Mouse (Mus musculus): ENCODE results near the gene Slc22a4. TPM values are rescaled to one million over a fixed set of nuclear protein-coding genes. Genes with fewer than 3 reads are reported as not detected.

Slc22a4 gene
- 7.2 and 14.6 TPM in 2 replicates for total RNA-seq (2014; rRNA removed)
- 7.2 and 8.8 TPM in 2 replicates for polyA plus RNA-seq (2015; fragmentation: Nextera tagmentation; extraction: Ambion mirVana)

GRCm38 (mm10) chr11:54028044-54028951 is at the start of gene Slc22a4:
Gene Slc22a4 (minus strand): TSS chr11:54028090.
- ATAC-seq (peak; percentile 83), DNase-seq (ENCODE audit: low spot score) (peak; percentile 75)
- TF ChIP-seq CTCF (IDR thresholded peaks at IDR 0.05; ENCODE audit: low read depth), result peak; percentile 32; the same call in 1 of the 2 replicates
- Histone ChIP-seq H3K27me3 (ENCODE audit: insufficient read depth, low read length) (no peaks in the 10 kb centered on the region), H3K9me3 (ENCODE audit: low read length) (no peaks in the 10 kb centered on the region), H3K4me2 (ENCODE audit: low read depth, low read length) (peak within 1 kb of the TSS; percentile 89), H3K4me1 (ENCODE audit: insufficient read depth, low read length) (peaks cover 20% of the 10 kb centered on the region), H3K36me3 (ENCODE audit: insufficient read depth, low read length) (no peaks in the 10 kb centered on the region), H3K4me3 (ENCODE audit: low read length) (peak within 1 kb of the TSS; percentile 51), H3K9ac (replicated peaks; ENCODE audit: low read length) (peak within 1 kb of the TSS; percentile 61), H3K27ac (peak within 1 kb of the TSS; percentile 51; the same call in 1 of the 2 replicates)
- 3% methylated on average over 61 of the region's 61 CpGs for WGBS

DNA sequence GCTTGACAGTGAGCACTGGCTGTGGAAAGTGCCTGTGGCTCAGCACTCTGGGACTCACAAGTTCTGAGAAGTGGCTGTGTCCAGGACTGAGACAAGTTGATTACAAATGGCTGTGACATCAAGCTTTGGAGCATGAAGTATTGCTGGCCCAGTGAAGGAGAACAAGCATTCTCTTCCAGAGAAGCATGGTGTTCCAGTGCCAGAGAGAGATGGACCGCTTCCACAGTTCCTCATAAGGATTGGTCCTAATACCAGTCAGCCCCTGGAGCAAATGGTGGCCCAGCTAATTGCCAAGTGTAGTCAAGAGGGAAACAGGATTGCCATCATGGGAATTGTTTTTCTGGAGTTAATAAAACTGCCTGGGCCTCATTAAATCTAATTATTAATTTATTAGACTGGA is 48.2 kb upstream of the Slc22a4 start:
- Histone ChIP-seq H3K36me3 (ENCODE audit: insufficient read depth, low read length) (no peaks in the 10 kb centered on the region), H3K4me1 (ENCODE audit: insufficient read depth, low read length) (no peaks in the 10 kb centered on the region), H3K9ac (replicated peaks; ENCODE audit: low read length) (no peak overlapping the region), H3K9me3 (ENCODE audit: low read length) (no peaks in the 10 kb centered on the region), H3K27me3 (ENCODE audit: insufficient read depth, low read length) (no peaks in the 10 kb centered on the region), H3K4me2 (ENCODE audit: low read depth, low read length) (no peak overlapping the region), H3K27ac (no peak overlapping the region), H3K4me3 (ENCODE audit: low read length) (no peak overlapping the region)
- no peak for TF ChIP-seq CTCF (IDR thresholded peaks at IDR 0.05; ENCODE audit: low read depth)
- ATAC-seq (no peak), DNase-seq (ENCODE audit: low spot score) (peak; percentile 27)
- WGBS, result 66% methylated on average over 1 of the region's 1 CpGs

GRCm38 (mm10) chr11:54075353-54075752 is 47.5 kb upstream of the Slc22a4 start:
- DNase-seq (ENCODE audit: low spot score) (no peak), ATAC-seq (peak; percentile 27; the same call in 1 of the 2 replicates)
- H3K9me3 ChIP-seq (ENCODE audit: low read length), result no peaks in the 10 kb centered on the region
- H3K4me1 ChIP-seq (ENCODE audit: insufficient read depth, low read length), result no peaks in the 10 kb centered on the region
- no peaks in the 10 kb centered on the region for H3K27me3 ChIP-seq (ENCODE audit: insufficient read depth, low read length)
- no peak overlapping the region for H3K9ac ChIP-seq (replicated peaks; ENCODE audit: low read length)
- H3K27ac ChIP-seq, result no peak overlapping the region
- no peak overlapping the region for H3K4me3 ChIP-seq (ENCODE audit: low read length)
- no peaks in the 10 kb centered on the region for H3K36me3 ChIP-seq (ENCODE audit: insufficient read depth, low read length)
- TF ChIP-seq CTCF (IDR thresholded peaks at IDR 0.05; ENCODE audit: low read depth), result no peak
- no peak overlapping the region for H3K4me2 ChIP-seq (ENCODE audit: low read depth, low read length)
- WGBS, result 66% methylated on average over 6 of the region's 6 CpGs

DNA sequence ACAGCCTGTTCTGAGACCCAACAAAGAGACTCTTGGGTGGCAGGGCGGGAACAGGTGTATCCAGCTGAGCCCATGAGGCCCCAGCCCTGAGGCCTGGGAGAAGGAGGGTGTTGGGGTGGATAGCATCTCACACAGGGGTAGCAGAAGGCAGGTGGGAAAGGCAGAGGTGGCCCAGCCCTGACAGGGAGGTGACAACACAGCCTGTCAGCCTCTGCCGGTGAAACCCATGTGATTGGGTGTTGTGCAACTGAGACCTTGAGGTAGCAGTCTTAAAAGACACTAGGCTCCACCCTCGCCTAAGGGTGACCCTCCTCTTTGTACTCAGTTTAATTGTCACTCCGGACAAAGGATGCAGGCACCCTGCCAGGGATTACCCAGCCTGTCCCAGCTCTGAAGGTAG is 45.4 kb upstream of the Slc22a4 start:
- ATAC-seq (no peak), DNase-seq (ENCODE audit: low spot score) (no peak)
- whole genome bisulfite sequencing, result 44% methylated on average over 4 of the region's 4 CpGs

DNA sequence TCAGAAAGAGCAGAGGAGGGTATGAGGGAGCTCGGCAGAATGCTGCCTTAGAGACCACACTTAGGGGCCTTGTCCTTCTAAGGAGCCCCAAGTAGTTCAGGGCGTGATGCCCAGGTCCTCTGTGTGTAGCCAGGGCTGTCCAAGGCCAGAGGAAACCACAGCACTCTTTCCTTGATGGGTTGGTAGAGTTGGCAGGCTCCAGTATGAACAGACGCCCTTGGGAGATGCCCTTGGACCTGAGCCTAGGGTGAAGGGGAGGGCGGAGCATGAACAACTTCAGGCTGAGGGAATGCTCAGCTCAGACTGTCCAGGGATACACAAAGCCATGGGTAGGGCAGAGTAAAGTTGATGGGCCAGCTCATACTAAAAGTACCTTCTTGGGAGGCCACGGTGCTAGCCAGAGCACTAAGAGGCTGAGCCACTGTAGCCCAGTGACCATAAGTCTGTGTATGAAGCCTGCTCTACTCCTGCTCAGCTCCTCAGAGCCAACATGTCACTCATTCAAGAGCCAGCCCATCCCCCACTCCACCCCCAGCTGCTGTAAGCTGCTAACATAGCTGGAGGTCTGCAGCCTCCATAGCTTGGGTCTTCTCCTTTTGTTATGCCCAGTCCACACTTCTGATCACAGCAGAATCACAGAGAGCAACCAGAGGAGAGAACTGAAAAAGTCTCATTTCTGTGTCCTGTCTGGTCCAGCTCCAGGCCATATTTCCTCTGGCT is 44.0 kb upstream of the Slc22a4 start:
- Histone ChIP-seq H3K36me3 (ENCODE audit: insufficient read depth, low read length) (no peaks in the 10 kb centered on the region), H3K4me3 (ENCODE audit: low read length) (no peak overlapping the region), H3K27ac (no peak overlapping the region), H3K4me1 (ENCODE audit: insufficient read depth, low read length) (peaks cover 6% of the 10 kb centered on the region; the same call in 1 of the 2 replicates), H3K4me2 (ENCODE audit: low read depth, low read length) (no peak overlapping the region), H3K9me3 (ENCODE audit: low read length) (no peaks in the 10 kb centered on the region), H3K9ac (replicated peaks; ENCODE audit: low read length) (no peak overlapping the region), H3K27me3 (ENCODE audit: insufficient read depth, low read length) (no peaks in the 10 kb centered on the region)
- DNase-seq (ENCODE audit: low spot score) (no peak), ATAC-seq (no peak)
- WGBS, result 73% methylated on average over 5 of the region's 5 CpGs
- TF ChIP-seq CTCF (IDR thresholded peaks at IDR 0.05; ENCODE audit: low read depth), result no peak

More for the DNA sequence above, 45.4 kb upstream of the Slc22a4 start:
- Histone ChIP-seq H3K27ac (no peak overlapping the region), H3K4me3 (ENCODE audit: low read length) (no peak overlapping the region), H3K36me3 (ENCODE audit: insufficient read depth, low read length) (no peaks in the 10 kb centered on the region), H3K4me1 (ENCODE audit: insufficient read depth, low read length) (no peaks in the 10 kb centered on the region), H3K4me2 (ENCODE audit: low read depth, low read length) (no peak overlapping the region), H3K27me3 (ENCODE audit: insufficient read depth, low read length) (no peaks in the 10 kb centered on the region), H3K9ac (replicated peaks; ENCODE audit: low read length) (no peak overlapping the region), H3K9me3 (ENCODE audit: low read length) (no peaks in the 10 kb centered on the region)
- TF ChIP-seq CTCF (IDR thresholded peaks at IDR 0.05; ENCODE audit: low read depth), result no peak

DNA sequence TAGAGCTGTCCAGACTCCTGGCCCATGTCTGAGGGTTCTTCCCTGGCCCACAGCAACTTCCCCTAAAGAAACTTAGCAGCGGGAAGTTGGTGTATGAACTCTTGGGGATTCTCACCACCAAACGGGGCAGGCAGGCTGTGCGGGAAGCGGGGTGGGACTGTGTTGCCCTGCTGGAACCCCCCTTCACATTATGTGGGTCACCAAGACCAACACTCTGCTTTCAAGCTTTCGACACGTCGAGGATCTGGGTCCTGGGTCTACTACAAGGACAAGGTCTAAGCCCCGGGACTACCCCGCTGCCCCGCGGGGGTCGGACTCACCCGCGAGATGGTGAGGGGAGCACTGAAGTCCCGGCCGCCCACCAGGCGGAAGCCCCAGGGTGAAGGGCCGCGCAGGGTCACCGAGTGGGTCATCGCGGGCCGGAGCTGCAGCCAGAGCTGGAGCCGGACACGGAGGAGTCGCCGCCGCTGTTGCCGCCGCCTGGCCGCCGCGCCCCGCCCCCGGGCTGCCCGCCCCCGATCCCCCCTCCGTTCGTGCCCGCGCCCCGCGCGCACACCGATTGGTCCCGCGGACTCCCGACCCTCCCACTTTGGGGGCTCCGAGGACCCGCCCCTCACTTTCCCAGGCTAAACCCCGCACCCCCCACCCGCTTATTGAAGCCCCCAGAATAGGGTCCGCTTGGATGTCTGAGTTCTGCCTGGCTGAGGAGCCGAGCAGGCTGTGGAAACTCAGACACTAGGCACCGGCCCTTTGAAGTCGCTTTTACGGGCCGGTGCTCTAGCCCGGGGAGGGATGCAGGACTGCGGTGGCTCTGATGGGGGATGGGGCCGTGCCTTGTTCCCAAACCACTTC is 40.9 kb upstream of the Slc22a4 start, which contains the start of gene Pdlim4:
Gene Pdlim4 (minus strand): TSS at position 495 of the 852 bp plus-strand sequence.
- no peak for TF ChIP-seq CTCF (IDR thresholded peaks at IDR 0.05; ENCODE audit: low read depth)
- H3K4me2 ChIP-seq (ENCODE audit: low read depth, low read length), result peak within 1 kb of the TSS; percentile 83
- WGBS, result 3% methylated on average over 58 of the region's 61 CpGs
- peak within 1 kb of the TSS; percentile 54 for H3K27ac ChIP-seq
- H3K36me3 ChIP-seq (ENCODE audit: insufficient read depth, low read length), result no peaks in the 10 kb centered on the region
- peaks cover 6% of the 10 kb centered on the region; the same call in 1 of the 2 replicates for H3K4me1 ChIP-seq (ENCODE audit: insufficient read depth, low read length)
- H3K4me3 ChIP-seq (ENCODE audit: low read length), result peak within 1 kb of the TSS; percentile 52
- H3K9ac ChIP-seq (replicated peaks; ENCODE audit: low read length), result peak within 1 kb of the TSS; percentile 51
- H3K9me3 ChIP-seq (ENCODE audit: low read length), result no peaks in the 10 kb centered on the region
- DNase-seq (ENCODE audit: low spot score) (peak; percentile 71), ATAC-seq (peak; percentile 73)
- no peaks in the 10 kb centered on the region for H3K27me3 ChIP-seq (ENCODE audit: insufficient read depth, low read length)
